Mouse (Mus musculus): Measurements from ENCODE around the gene Glt8d2.

- TF ChIP-seq POLR2A (IDR thresholded peaks at IDR 0.05; ENCODE audit: borderline replicate concordance, extremely low read depth, insufficient read depth, insufficient read length, poor library complexity, severe bottlenecking) (no peak), CTCF (IDR thresholded peaks at IDR 0.05; ENCODE audit: borderline replicate concordance, extremely low read depth, insufficient read depth, insufficient read length) (no peak)
Observed at GRCm38 (mm10) chr10:82681639-82682038, 8.8 kb downstream of the Glt8d2 start.

Measured in brain, embryonic 14.5 days (tissue).